ENCODE assay signal across 15 mouse cellular contexts in the genomic region with DNA sequence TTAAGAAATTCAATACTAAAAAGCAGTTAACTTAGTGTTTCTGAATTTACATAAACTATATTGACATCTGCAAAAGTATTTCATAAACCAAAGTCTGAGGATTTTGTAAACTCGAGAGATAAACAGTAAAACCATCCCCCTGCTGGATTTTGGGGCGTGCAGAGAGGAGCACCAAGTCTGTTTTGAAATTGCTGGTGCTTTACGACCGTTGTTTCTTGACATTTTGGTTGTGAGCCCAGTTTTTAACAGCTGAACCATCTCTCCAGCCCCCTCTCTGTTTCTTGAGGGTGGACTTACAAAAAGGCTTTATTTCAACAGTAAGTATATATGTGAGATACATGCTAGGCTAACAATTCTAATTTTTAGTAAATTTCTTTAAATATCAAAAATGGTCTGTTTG.
"Had no signal": no experiment of that assay in that cellular context is flagged by ENCODE, and none has a peak within 500 bp of the region (broad histone marks: within the 10 kb centered on the region; RNA-seq: fewer than 3 reads in every experiment).

No protein-coding gene starts in this region.

- H3K4me1 ChIP-seq: liver, embryonic 13.5 days; liver, embryonic 15.5 days; megakaryocyte, embryonic 14.5 days; midbrain, embryonic 13.5 days; midbrain, embryonic 15.5 days; neural tube, embryonic 12.5 days had no signal

- H3K27ac ChIP-seq: liver, embryonic 13.5 days; liver, embryonic 15.5 days; macrophage; midbrain, embryonic 13.5 days; midbrain, embryonic 15.5 days; neural tube, embryonic 12.5 days had no signal

- DNase-seq: liver; liver, embryonic 13.5 days; liver, postnatal 0 days; right cerebral cortex, postnatal 14 days; thymus, adult 2 months; thymus, postnatal 25 days; thymus, postnatal 4 days had no signal

- H3K36me3 ChIP-seq: liver, embryonic 13.5 days; liver, embryonic 15.5 days; midbrain, embryonic 15.5 days had no signal

- H3K27me3 ChIP-seq: liver, embryonic 13.5 days; liver, embryonic 15.5 days; megakaryocyte, embryonic 14.5 days; midbrain, embryonic 13.5 days; midbrain, embryonic 15.5 days; neural tube, embryonic 12.5 days had no signal

- ATAC-seq: liver, postnatal 0 days; midbrain, embryonic 13.5 days; midbrain, embryonic 15.5 days had no signal

- H3K4me3 ChIP-seq: liver, embryonic 13.5 days; liver, embryonic 15.5 days; megakaryocyte, embryonic 14.5 days; midbrain, embryonic 13.5 days; midbrain, embryonic 15.5 days; neural tube, embryonic 12.5 days had no signal

- H3K9ac ChIP-seq: liver, embryonic 13.5 days; liver, embryonic 15.5 days; liver, postnatal 0 days; midbrain, embryonic 13.5 days; midbrain, embryonic 15.5 days; neural tube, embryonic 12.5 days had no signal

- H3K4me2 ChIP-seq: liver, embryonic 11.5 days; liver, embryonic 13.5 days; liver, embryonic 15.5 days; midbrain, embryonic 11.5 days; midbrain, embryonic 13.5 days; midbrain, embryonic 15.5 days; neural tube, embryonic 12.5 days had no signal

- H3K9me3 ChIP-seq: liver, embryonic 13.5 days; liver, embryonic 15.5 days; megakaryocyte, embryonic 14.5 days; midbrain, embryonic 13.5 days; midbrain, embryonic 15.5 days; neural tube, embryonic 12.5 days had no signal
